Mouse (Mus musculus) thymus, adult 2 months (tissue): ENCODE results near the gene Col20a1. TPM values are rescaled to one million over a fixed set of nuclear protein-coding genes. Genes with fewer than 3 reads are reported as not detected.
A peak's percentile ranks its signal among the peaks of the same experiment; 100 is the strongest.

Experiments used
- DNase-seq: peaks from one replicate; pipeline ENCODE4 v3.0.0; 2021
- H3K27ac ChIP-seq: fragments of 200-500 bp; 2 replicates; pipeline ENCODE4 v1.5.1; 2012; ENCODE audit warnings: low read length, control low read depth; ENCODE audit not compliant: control insufficient read depth, insufficient read depth
- H3K27me3 ChIP-seq: fragments of 200-500 bp; 2 replicates; pipeline ENCODE4 v1.6.1; 2012; ENCODE audit warnings: mild to moderate bottlenecking, low read length, moderate library complexity, mixed read lengths; ENCODE audit not compliant: control insufficient read depth, insufficient read depth
- H3K36me3 ChIP-seq: fragments of 200-500 bp; 2 replicates; pipeline ENCODE4 v1.6.1; 2012; ENCODE audit warnings: mild to moderate bottlenecking, low read length, moderate library complexity; ENCODE audit not compliant: control insufficient read depth, insufficient read depth
- H3K4me1 ChIP-seq: fragments of 200-500 bp; replicated peaks from 2 replicates; pipeline ENCODE4 v1.6.1; 2012; ENCODE audit warnings: low read length; ENCODE audit not compliant: control insufficient read depth, insufficient read depth
- H3K4me3 ChIP-seq: fragments of 200-500 bp; 2 replicates; pipeline ENCODE4 v1.5.1; 2012; ENCODE audit warnings: mild to moderate bottlenecking, low read length, control low read depth, moderate library complexity; ENCODE audit not compliant: control insufficient read depth, insufficient read depth
- CTCF ChIP-seq: fragments of 200-500 bp; IDR thresholded peaks from 2 replicates; pipeline ENCODE4 v1.5.1; 2012; ENCODE audit warnings: mild to moderate bottlenecking, control low read depth, low read length, moderate library complexity, borderline replicate concordance; ENCODE audit not compliant: control insufficient read depth, poor library complexity, insufficient read depth; ENCODE audit errors: extremely low read depth
- POLR2A ChIP-seq: fragments of 200-500 bp; IDR thresholded peaks from 2 replicates; pipeline ENCODE4 v1.6.1; 2012; ENCODE audit warnings: mild to moderate bottlenecking, low read length, control low read depth, moderate library complexity; ENCODE audit not compliant: control insufficient read depth, poor library complexity, insufficient read depth; ENCODE audit errors: extremely low read depth
- WGBS: fragments of 180-500 bp; shearing (Covaris S2); methylation state at CpG from one replicate; pipeline ENCODE4 v1.1.7; 2018; 5-methylcytosine and 5-hydroxymethylcytosine counted together
- polyA plus RNA-seq: library from polyadenylated mRNA; depleted of rRNA; stranded (reverse); fragments of >200 nt; gene quantifications from 2 replicates; pipeline ENCODE4 v1.2.3, GENCODE M21; 2012

Col20a1 gene
- polyA plus RNA-seq, 1 experiment = 3.3 TPM

DNA sequence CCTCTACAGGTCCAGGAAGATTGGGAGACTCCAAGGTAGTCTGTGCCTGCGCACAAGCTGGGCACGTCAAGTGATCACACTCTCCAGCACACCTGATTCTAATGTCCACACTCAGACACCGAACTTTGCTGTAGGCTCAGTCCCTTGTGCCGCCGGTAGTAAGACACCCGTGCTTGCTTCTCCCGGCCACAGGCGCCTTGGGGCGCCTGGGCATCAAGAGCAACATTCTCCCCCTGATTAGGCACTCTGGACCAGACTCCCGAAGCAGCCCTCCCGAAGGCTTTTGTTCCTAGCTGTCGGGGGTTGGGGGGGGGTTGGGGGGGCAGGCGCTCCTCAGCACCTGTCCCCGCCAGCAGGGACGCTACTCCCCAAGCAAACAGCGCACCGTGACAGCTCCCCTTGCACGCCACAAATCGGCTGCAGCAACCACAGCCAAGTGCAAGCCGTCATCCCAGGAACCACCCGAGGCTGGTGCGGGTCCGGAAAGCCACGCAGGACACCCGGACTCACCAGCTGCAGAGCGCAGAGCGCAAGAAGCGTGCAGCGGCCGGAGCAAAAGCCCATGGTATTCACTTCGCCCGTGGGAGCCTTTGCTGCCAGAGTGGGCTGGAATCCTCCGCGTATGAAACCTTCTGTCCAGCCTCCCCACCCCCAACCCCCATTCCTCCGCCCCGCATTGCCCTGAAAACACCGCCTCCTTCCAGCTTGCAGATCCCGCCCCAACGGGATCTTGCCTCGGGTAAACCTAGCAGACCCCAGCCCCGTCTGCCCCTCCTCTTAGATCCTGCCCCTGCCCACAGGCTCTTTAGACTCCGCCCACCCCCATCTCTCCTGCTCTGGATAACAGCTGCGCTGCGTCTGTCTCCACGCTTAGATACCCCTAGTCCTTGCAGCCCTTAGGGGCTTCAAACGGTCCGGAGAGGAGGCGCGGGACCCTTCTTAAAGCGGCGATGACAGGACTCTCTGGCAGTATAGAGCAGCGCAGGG, 32.0 kb upstream of the Col20a1 start, which contains the start of gene Nkain4:
Nkain4 (minus strand) TSS at position 639 of the 987 bp plus-strand sequence.
- 5% methylated on average over 52 of the region's 52 CpGs for WGBS
- TF ChIP-seq CTCF (no peak), POLR2A (no peak)
- no peak within 1 kb of the TSS for H3K4me3 ChIP-seq
- H3K4me1 ChIP-seq = no peaks in the 10 kb centered on the region
- no peaks in the 10 kb centered on the region for H3K36me3 ChIP-seq
- peaks cover 8% of the 10 kb centered on the region for H3K27me3 ChIP-seq
- H3K27ac ChIP-seq = no peak within 1 kb of the TSS
- DNase-seq = no peak

- Histone ChIP-seq H3K4me1 (no peaks in the 10 kb centered on the region), H3K27ac (no peak overlapping the region), H3K4me3 (no peak overlapping the region), H3K27me3 (peaks cover 4% of the 10 kb centered on the region; the same call in 1 of the 2 replicates), H3K36me3 (no peaks in the 10 kb centered on the region)
- no peak for DNase-seq
- TF ChIP-seq CTCF = no peak
- TF ChIP-seq POLR2A = no peak
- WGBS = 65% methylated on average over 7 of the region's 7 CpGs
These were observed 26.7 kb upstream of the Col20a1 start for GRCm38 (mm10) chr2:180959605-180960004.

DNA sequence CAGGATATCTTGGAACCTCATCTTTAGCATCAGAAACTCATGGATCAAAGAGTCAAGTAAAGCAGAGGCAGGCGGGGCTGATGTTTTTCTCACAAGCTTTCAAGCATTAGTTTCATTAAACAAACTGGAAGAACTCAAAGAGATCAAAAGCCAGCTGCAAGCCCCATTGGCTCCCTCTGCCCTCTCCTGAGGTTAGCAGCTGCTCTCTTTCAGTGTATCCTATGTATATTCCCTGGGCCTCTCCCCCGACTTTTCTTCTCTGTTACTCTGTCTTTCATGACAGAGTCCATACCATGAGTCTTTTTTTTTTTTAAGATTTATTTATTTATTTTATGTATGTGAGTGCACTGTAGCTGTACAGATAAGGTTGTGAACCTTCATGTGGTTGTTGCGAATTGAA, 26.1 kb upstream of the Col20a1 start:
- no peak for TF ChIP-seq POLR2A
- no peak for TF ChIP-seq CTCF
- H3K36me3 ChIP-seq = no peaks in the 10 kb centered on the region
- DNase-seq = no peak
- peaks cover 2% of the 10 kb centered on the region; the same call in 1 of the 2 replicates for H3K27me3 ChIP-seq
- H3K4me1 ChIP-seq = no peaks in the 10 kb centered on the region
- no peak overlapping the region for H3K4me3 ChIP-seq
- 83% methylated on average over 3 of the region's 3 CpGs for WGBS
- H3K27ac ChIP-seq = no peak overlapping the region

DNA sequence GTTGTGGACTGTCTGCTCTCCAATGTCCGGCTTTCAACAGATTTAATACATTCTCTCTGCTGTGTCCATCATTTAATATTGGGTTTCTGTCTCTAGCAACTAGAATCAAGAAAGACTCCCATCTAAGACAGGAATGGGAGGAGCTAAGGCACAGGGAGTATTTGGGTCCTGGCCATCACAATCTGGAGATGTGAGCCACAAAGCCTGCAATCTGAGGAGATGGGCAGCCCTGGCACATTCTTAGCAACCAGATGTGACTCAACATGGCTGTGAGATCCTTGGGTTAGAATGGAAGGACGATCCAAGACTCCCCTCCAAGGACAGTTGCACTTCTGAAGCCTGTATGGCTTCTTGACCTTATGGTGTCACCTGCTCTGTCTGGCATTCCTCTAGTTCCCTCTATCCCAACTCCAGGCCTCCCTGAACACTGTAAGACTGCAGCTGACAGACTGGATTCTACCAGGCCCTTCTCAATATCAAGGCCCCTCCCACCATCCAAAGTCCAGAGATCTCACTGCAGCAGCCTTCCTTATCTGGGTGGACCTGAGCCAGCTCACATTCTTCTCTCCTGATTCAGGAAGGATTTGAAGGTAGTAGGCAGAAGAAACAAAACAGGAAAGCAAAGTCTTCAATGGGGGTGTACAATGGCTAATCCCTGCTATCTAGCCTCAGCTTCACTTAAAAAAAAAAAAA, 23.6 kb upstream of the Col20a1 start:
- H3K27me3 ChIP-seq = no peaks in the 10 kb centered on the region
- no peak for TF ChIP-seq CTCF
- no peak for TF ChIP-seq POLR2A
- peaks cover 2% of the 10 kb centered on the region for H3K4me1 ChIP-seq
- no peak overlapping the region for H3K4me3 ChIP-seq
- DNase-seq = no peak
- no peak overlapping the region for H3K27ac ChIP-seq
- no peaks in the 10 kb centered on the region for H3K36me3 ChIP-seq
- WGBS = 86% methylated on average over 2 of the region's 2 CpGs

GRCm38 (mm10) chr2:180963956-180964355, 22.4 kb upstream of the Col20a1 start:
- no peaks in the 10 kb centered on the region for H3K27me3 ChIP-seq
- no peak overlapping the region for H3K4me3 ChIP-seq
- H3K27ac ChIP-seq = no peak overlapping the region
- peaks cover 6% of the 10 kb centered on the region for H3K4me1 ChIP-seq
- TF ChIP-seq CTCF (peak; percentile 89; the same call in 1 of the 2 replicates), POLR2A (no peak)
- peak; percentile 68 for DNase-seq
- H3K36me3 ChIP-seq = no peaks in the 10 kb centered on the region
- 8% methylated on average over 5 of the region's 5 CpGs for WGBS
